Mouse (Mus musculus) embryo, embryonic 10 days (tissue): ENCODE measurements around the gene Cep89.

Source experiments
- DNase-seq: peaks from one replicate; pipeline ENCODE4 v3.0.0-alpha.2; 2015; ENCODE audit warnings: low spot score

The Cep89 gene

GRCm38 (mm10) chr7:35386525-35386952 lies 10.3 kb upstream of the Cep89 start:
- no peak for DNase-seq

GRCm38 (mm10) chr7:35388694-35389093 lies 8.1 kb upstream of the Cep89 start:
- no peak for DNase-seq

DNA sequence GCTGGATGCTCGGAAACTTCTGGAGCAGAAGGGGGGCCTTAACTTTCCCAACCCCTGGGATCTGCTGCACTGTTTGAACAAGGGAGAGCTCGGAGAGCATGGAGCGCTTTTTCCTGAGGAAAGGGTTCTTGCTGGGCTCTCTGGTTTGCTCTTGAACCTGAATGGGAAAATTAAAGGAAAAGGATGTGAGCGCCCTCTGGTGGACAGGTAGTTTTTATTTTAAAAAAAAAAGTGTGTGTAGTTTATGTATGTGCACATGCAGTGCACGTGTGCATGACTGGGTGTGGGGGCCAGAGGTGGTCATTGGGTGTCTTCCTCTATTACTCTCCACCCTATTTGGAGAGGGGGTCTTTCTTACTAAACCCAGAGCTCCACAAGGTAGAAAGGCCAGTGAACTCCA lies 3.9 kb upstream of the Cep89 start:
- DNase-seq = no peak

- peak; percentile 22 for DNase-seq
Observed at GRCm38 (mm10) chr7:35395734-35396456, 940 bp upstream of the Cep89 start.

DNA sequence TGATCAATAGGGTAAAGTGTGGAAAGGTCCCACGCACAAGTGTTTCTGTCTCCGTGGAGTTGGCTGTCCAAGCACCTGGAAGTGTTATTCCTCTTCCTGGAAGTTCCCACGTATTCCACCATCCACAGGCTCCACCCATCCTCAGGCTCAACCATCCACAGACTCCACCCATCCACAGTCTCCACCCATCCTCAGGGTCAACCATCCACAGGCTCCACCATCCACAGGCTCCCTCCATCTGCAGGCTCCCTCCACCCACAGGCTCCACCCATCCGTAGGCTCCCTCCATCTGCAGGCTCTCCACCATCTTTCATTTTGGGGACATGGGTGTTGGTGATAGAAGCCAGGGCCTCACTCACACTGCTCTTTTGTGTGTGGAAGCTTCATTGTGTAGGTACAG lies 4.3 kb downstream of the Cep89 start:
- no peak for DNase-seq

- DNase-seq = no peak
Observed at GRCm38 (mm10) chr7:35415226-35415625, 18.4 kb downstream of the Cep89 start.

GRCm38 (mm10) chr7:35415801-35416653 lies 19.2 kb downstream of the Cep89 start:
- DNase-seq = no peak

DNA sequence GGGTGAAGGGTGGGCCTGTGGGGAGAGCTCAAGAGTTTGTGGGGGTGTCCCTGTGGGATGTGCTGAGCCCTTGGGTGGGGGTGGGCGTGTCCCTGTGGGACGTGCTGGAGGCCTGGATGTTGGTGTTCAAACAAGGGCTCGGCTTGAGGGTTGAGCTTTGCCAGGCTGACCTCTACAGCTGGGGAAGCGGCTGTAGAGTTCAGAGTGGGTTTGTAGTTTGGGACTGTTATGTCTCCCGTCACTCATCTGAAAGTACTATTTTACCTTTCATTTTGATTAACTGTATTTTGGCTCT lies 19.8 kb downstream of the Cep89 start:
- no peak for DNase-seq

- no peak for DNase-seq
Observed at GRCm38 (mm10) chr7:35423071-35423470, 26.2 kb downstream of the Cep89 start.

DNA sequence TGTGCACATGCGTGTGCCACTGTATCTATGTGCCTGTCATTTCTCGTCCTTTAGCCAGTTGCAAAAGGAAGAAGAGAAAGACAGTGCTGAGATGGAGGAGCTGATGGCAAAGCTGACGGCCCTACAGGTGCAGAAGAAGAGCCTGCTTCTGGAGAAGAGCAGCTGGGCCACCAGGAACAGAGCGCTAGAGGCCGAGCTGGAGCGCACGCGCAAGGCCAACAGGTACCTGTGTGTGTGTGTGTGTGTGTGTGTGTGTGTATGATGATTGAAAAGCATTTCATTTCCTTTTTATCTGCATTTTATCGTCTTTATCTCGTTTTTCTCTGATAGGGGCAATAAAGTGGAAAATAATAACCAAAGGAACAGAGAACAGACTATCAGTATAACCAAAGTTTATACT lies 31.3 kb downstream of the Cep89 start:
- no peak for DNase-seq

DNA sequence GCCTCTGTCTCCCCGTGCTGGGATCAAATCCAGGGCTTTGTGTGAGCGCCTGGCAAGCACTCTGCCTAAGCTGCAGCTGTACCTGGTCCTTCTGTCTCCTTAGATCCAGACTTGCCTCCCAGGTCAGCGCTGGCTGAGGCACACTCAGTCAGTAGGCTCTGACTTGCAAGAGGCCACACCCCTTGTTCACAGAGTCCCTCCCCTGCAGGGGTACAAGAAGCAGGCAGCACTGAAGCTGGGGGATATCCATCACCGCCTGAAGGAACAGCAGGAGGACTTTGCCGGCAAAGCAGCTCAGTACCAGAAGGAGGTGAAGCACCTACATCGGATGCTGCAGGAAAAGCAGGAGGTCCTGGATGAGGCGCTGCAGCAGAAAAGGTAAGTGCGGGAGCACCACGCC lies 38.4 kb downstream of the Cep89 start:
- DNase-seq = no peak

- DNase-seq = no peak
Observed at GRCm38 (mm10) chr7:35447501-35447900, 50.7 kb downstream of the Cep89 start.

- peak; percentile 38 for DNase-seq
Observed at GRCm38 (mm10) chr7:35447996-35448846, 51.4 kb downstream of the Cep89 start, which contains the start of gene Slc7a9. Gene Slc7a9, plus strand, starts transcription at chr7:35448796.

DNA sequence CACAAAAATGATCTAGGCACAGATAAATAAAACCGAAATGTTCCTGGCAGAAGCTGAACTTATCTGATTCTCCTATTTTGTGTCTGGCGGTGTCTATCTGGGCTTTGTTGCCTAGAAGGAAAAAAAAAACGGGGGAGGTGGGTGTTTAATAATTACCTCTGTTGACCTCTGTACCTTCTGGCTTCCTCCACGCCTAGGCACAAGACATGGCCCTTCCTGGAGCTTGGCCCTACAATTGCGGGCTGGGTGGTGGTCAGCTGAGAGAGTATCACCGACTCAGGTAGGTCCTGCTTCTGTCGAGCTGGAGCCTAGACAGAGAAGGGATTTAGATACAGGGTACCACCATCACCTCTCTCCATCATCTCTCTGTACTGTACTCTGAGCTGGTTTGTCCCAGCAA lies 52.0 kb downstream of the Cep89 start:
- no peak for DNase-seq

- no peak for DNase-seq
Observed at GRCm38 (mm10) chr7:35456091-35456814, 59.4 kb downstream of the Cep89 start.

DNA sequence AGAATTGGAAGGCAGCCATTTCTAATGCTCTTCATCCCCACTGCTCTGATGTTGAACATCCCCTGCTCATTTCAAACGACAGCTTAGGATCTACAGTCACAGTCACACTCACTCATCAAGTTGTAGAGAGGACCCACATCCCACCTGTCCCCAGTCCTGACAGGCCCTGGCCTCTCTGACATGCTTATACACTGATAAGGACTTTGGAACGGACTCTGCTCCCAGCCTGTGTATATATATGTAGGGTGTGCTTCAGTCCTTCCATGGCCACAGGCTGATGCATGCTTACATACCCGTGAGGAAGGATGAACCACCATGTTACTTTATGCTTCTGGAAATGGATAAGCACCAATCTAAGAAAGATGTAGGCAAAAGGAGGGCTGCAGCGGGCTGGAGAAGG lies 64.1 kb downstream of the Cep89 start:
- no peak for DNase-seq

- no peak for DNase-seq
Observed at GRCm38 (mm10) chr7:35465027-35465426, 68.2 kb downstream of the Cep89 start.

- no peak for DNase-seq
Observed at GRCm38 (mm10) chr7:35467856-35468255, 71.0 kb downstream of the Cep89 start.

GRCm38 (mm10) chr7:35470794-35471193 lies 74.0 kb downstream of the Cep89 start:
- no peak for DNase-seq

GRCm38 (mm10) chr7:35476457-35476856 lies 79.6 kb downstream of the Cep89 start:
- no peak for DNase-seq

- DNase-seq = no peak
Observed at GRCm38 (mm10) chr7:35485126-35485525, 88.3 kb downstream of the Cep89 start.

DNA sequence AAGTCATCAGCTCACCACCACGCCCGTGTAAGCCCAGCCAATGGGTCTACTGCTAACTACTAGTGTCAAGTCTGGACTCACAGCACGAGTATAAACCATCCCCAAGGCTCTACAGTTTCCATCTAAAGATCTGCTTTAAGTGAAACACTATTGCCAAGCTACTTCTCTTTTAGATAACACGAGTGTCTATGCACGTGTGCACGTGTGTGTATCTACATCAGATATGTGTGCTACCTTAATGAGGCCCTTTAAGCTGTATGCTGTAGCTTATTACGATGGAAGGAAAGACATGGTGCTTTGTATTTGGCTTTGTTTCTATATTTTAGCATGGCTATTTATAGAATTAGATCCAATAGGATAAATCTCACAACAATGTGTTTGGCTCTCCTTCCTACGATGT lies 89.7 kb downstream of the Cep89 start:
- DNase-seq = no peak
